Mouse (Mus musculus) olfactory bulb, adult 2 months (tissue): ENCODE measurements around the gene Cttnbp2.

Experiments
- CTCF ChIP-seq: fragments of 200-500 bp; IDR thresholded peaks from 2 replicates; pipeline ENCODE4 v1.5.1; 2012; ENCODE audit warnings: low read depth, mild to moderate bottlenecking, low read length, moderate library complexity; ENCODE audit not compliant: insufficient read depth
- POLR2A ChIP-seq: fragments of 200-500 bp; IDR thresholded peaks from 2 replicates; pipeline ENCODE4 v1.6.1; 2012; ENCODE audit warnings: mild to moderate bottlenecking, low read depth, low read length, moderate library complexity; ENCODE audit not compliant: insufficient read depth

- no peak for TF ChIP-seq CTCF
- TF ChIP-seq POLR2A, result no peak
These were observed 96.7 kb downstream of the Cttnbp2 start for GRCm38 (mm10) chr6:18417866-18418454.
